Mouse (Mus musculus) limb, embryonic 12.5 days (tissue): ENCODE data around the gene Actn4. TPM values are rescaled to one million over a fixed set of nuclear protein-coding genes. Genes with fewer than 3 reads are reported as not detected.

Experiments
- ATAC-seq: fragments of 200-750 bp; cut with Nextera tagmentation; 2 replicates; pipeline ENCODE4 v1.8.0; 2017; ENCODE audit warnings: low read depth, moderate TSS enrichment; ENCODE audit not compliant: insufficient number of reproducible peaks, insufficient read depth, low FRiP score, low TSS enrichment
- H3K27ac ChIP-seq: fragments of 300-500 bp; sonication (generic); 2 replicates; pipeline ENCODE4 v1.5.1; 2016; ENCODE audit warnings: mild to moderate bottlenecking, moderate library complexity
- H3K27me3 ChIP-seq: fragments of 300-500 bp; sonication (generic); 2 replicates; pipeline ENCODE4 v1.6.1; 2016; ENCODE audit warnings: mild to moderate bottlenecking, moderate library complexity
- H3K36me3 ChIP-seq: fragments of 300-500 bp; sonication (generic); 2 replicates; pipeline ENCODE4 v1.6.1; 2016; ENCODE audit warnings: mild to moderate bottlenecking, moderate library complexity
- H3K4me1 ChIP-seq: fragments of 300-500 bp; sonication (generic); replicated peaks from 2 replicates; pipeline ENCODE4 v1.6.1; 2016
- H3K4me2 ChIP-seq: fragments of 300-500 bp; sonication (generic); 2 replicates; pipeline ENCODE4 v1.6.1; 2016; ENCODE audit warnings: mild to moderate bottlenecking, moderate library complexity
- H3K4me3 ChIP-seq: fragments of 300-500 bp; sonication (generic); replicated peaks from 2 replicates; pipeline ENCODE4 v1.5.1; 2016; ENCODE audit warnings: mild to moderate bottlenecking
- H3K9ac ChIP-seq: fragments of 300-500 bp; sonication (generic); replicated peaks from 2 replicates; pipeline ENCODE4 v1.6.1; 2016; ENCODE audit warnings: mild to moderate bottlenecking, moderate library complexity
- H3K9me3 ChIP-seq: fragments of 300-500 bp; sonication (generic); 2 replicates; pipeline ENCODE4 v1.6.1; 2016; ENCODE audit warnings: mild to moderate bottlenecking, moderate library complexity
- WGBS: fragments of 180-500 bp; shearing (Covaris S2); methylation state at CpG from one replicate; pipeline ENCODE4 v1.1.7; 2016; 5-methylcytosine and 5-hydroxymethylcytosine counted together
- polyA plus RNA-seq: library from polyadenylated mRNA; unstranded; fragments of >200 nt; fragmentation: Nextera tagmentation; extraction: Ambion mirVana; gene quantifications from 2 replicates; pipeline ENCODE4 v1.2.1, GENCODE M21; 2016

The Actn4 gene
- polyA plus RNA-seq: 269 and 283 TPM in 2 replicates

GRCm38 (mm10) chr7:28961927-28962670 lies at the start of gene Actn4:
Gene Actn4 (minus strand): TSS chr7:28962340.
- Histone ChIP-seq H3K27ac (peak within 1 kb of the TSS; percentile 91), H3K4me1 (peaks cover 43% of the 10 kb centered on the region), H3K36me3 (0 out of 2 replicates have a peak, but pooled peaks cover 3% of the 10 kb centered on the region), H3K4me2 (peak within 1 kb of the TSS; percentile 70), H3K27me3 (no peaks in the 10 kb centered on the region), H3K9ac (peak within 1 kb of the TSS; percentile 95), H3K9me3 (no peaks in the 10 kb centered on the region), H3K4me3 (peak within 1 kb of the TSS; percentile 98)
- peak; percentile 89 for ATAC-seq
- under 1% methylated on average over 76 of the region's 76 CpGs for WGBS

GRCm38 (mm10) chr7:29008714-29009113 lies 46.6 kb upstream of the Actn4 start:
- ATAC-seq: no peak
- Histone ChIP-seq H3K27ac (no peak overlapping the region), H3K4me3 (no peak overlapping the region), H3K27me3 (no peaks in the 10 kb centered on the region), H3K36me3 (0 out of 2 replicates have a peak, but pooled peaks cover under 1% of the 10 kb centered on the region), H3K9ac (no peak overlapping the region), H3K9me3 (no peaks in the 10 kb centered on the region), H3K4me2 (no peak overlapping the region), H3K4me1 (no peaks in the 10 kb centered on the region)
- WGBS: 83% methylated on average over 9 of the region's 9 CpGs

DNA sequence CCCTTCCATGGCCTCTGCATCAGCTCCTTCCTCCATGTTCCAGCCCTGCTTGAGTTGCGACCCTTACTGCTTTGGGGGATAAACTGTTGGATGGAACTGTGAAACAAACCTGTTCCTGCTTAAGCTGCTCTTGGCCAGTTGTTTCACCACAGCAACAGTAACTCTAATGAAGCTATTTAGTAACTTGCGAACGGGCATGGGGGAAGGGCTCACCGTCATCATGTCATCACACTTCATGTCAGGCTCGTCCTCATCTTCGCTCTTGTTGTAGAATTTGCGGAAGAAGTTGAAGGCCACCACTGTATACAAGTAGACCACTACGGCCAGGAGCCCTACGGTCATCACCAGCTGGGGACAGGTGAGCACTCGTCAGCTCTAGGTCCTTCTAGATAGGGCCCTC lies 46.0 kb upstream of the Actn4 start:
- Histone ChIP-seq H3K9me3 (no peaks in the 10 kb centered on the region), H3K4me3 (no peak overlapping the region), H3K9ac (no peak overlapping the region), H3K27ac (no peak overlapping the region), H3K27me3 (no peaks in the 10 kb centered on the region), H3K36me3 (0 out of 2 replicates have a peak, but pooled peaks cover 6% of the 10 kb centered on the region), H3K4me2 (no peak overlapping the region), H3K4me1 (no peaks in the 10 kb centered on the region)
- no peak for ATAC-seq
- WGBS: 94% methylated on average over 10 of the region's 10 CpGs

DNA sequence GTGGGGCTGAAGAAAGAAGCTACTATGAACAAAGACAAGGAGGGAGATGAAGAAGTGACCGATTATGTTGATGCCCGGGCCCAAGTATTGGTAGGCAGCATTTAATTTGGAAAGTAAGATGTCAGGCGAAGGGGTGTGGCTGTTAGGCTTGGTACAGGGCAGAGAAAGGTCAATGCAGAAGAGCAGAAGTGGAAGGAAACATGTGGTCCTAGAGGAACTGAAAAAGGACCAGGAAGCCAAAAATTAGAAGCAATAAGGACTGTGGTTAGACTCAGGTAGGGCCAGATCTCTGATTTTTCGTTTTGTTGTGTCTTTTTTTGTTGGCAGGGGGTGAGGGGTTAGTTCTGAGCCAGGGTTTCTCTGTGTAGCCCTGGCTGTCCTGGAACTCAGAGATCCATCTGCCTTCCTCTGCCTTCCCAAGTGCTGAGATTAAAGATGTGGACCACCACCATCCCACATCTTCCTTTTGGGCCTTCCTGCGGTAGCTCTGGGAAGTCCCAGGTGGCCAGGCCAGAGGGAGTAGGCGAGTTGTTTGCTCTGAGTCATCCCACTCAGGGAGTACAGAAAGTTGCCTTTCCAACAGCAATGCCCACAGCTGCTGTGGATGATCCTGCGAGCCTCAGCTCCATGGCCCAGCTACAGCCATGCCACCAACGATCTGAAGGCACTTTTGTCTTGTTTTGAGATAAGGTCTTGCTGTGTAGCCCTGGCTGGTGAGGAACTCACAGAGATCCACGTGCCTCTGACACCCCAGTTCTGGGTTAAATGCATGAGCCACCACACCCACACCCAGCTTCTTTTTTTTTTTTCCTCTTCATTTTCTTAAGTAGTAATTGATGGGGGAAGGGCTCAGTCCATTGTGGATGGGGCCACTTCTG lies 45.3 kb upstream of the Actn4 start:
- Histone ChIP-seq H3K9me3 (no peaks in the 10 kb centered on the region), H3K36me3 (0 out of 2 replicates have a peak, but pooled peaks cover 6% of the 10 kb centered on the region), H3K4me1 (no peaks in the 10 kb centered on the region), H3K9ac (no peak overlapping the region), H3K27ac (no peak overlapping the region), H3K4me2 (no peak overlapping the region), H3K27me3 (no peaks in the 10 kb centered on the region), H3K4me3 (no peak overlapping the region)
- ATAC-seq: no peak
- 80% methylated on average over 9 of the region's 9 CpGs for WGBS

DNA sequence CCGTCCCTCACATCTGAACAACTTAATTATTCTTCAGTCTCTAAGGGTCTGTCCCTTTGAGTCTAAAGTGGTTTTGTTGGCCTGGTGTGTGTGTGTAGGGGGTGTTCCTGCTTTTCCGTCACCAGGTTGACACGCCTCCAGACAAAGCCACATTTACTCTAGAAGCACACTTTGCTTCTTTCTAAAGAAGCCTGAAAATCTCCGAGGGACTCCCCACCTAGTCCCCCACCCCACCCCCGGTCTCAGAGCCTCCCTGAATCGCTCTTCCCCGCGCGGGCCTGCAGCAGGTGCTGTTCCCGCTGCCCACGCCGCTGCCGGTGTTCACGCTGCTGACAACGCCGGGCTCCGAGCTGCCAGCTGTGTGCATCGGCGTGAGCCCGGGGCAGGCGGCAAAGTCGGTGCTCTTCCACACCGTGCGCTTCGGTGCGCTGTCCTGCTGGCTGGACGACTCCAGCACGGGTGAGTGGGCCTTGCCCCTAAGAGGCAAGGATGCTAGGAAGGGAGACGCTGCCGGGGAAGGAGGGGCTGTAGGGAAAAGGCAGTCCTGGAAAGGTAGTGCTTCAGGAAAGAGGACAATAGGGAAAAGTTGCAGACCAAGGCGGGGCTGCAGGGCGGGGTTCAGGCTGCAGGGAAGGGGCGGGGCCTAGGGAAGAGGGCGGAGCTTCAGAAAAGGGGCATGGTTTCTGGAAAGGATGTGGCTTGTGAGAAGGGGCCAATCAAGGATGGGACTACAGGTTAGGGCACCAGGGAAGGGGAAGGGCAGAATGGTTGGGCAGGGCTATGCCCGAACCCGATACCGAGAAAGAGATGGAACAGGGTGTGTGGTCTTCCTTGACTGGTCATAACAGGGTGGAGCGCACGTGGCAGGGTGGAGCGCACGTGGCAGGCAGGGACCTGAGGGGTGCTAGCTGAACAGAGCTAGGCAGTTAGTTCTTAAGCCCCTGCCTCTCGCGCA lies 38.8 kb upstream of the Actn4 start:
- 6% methylated on average over 43 of the region's 43 CpGs for WGBS
- peak overlapping the region; percentile 56 for H3K4me3 ChIP-seq
- peak overlapping the region; percentile 88 for H3K4me2 ChIP-seq
- 0 out of 2 replicates have a peak, but pooled peaks cover 6% of the 10 kb centered on the region for H3K36me3 ChIP-seq
- peak overlapping the region; percentile 83 for H3K9ac ChIP-seq
- ATAC-seq: peak; percentile 69
- no peaks in the 10 kb centered on the region for H3K27me3 ChIP-seq
- H3K27ac ChIP-seq: peak overlapping the region; percentile 87
- no peaks in the 10 kb centered on the region for H3K4me1 ChIP-seq
- peaks cover 5% of the 10 kb centered on the region; the same call in 1 of the 2 replicates for H3K9me3 ChIP-seq

- Histone ChIP-seq H3K27me3 (no peaks in the 10 kb centered on the region), H3K4me1 (no peaks in the 10 kb centered on the region), H3K36me3 (no peaks in the 10 kb centered on the region), H3K9ac (no peak overlapping the region), H3K4me2 (no peak overlapping the region), H3K4me3 (no peak overlapping the region), H3K27ac (no peak overlapping the region), H3K9me3 (peaks cover 6% of the 10 kb centered on the region; the same call in 1 of the 2 replicates)
- ATAC-seq: no peak
- 80% methylated on average over 3 of the region's 3 CpGs for WGBS
Measured at GRCm38 (mm10) chr7:28993402-28993801, 31.3 kb upstream of the Actn4 start.

DNA sequence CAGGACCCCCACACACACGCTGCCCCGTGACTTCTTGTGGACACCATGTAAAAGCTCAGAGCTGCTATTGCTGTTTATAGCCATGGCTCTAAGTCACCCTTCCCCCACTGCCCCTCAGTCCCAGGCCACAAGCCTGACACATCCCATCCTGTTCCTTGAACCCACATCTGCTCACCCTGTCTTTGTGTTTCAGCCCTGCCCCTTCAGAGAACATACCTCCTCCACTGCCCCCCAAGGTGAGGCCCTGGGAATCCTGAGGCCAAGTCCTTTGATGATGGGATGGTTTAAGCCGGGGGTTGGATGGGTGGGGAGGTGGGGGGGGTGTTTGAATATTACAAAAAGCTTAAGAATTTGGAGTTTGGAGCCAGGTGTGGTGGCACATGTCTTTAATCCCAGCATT lies 30.9 kb upstream of the Actn4 start:
- 80% methylated on average over 3 of the region's 3 CpGs for WGBS

DNA sequence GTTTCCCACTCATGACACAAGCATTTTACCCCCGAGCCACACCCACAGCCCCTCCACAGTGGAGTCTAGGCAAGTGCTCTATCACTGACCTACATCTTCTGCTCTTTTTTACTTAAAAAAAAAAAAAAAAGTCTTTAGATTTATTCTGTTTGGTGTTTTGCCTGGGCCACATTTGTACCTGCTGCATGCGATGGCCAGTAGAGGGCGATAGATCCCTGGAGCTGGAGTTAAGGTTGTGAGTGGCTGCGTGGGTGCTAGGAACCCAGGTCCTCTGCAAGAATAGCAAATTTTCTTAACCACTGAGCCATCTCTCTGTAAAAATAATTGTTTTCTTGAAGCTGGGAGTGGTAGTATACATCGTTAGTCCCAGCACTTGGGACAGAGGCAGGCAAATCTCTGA lies 29.5 kb upstream of the Actn4 start:
- Histone ChIP-seq H3K4me2 (no peak overlapping the region), H3K4me1 (no peaks in the 10 kb centered on the region), H3K4me3 (no peak overlapping the region), H3K36me3 (no peaks in the 10 kb centered on the region), H3K27me3 (no peaks in the 10 kb centered on the region), H3K9me3 (peaks cover 6% of the 10 kb centered on the region; the same call in 1 of the 2 replicates), H3K9ac (no peak overlapping the region), H3K27ac (no peak overlapping the region)
- ATAC-seq: no peak
- WGBS: 69% methylated on average over 5 of the region's 5 CpGs

More for the DNA sequence above, 30.9 kb upstream of the Actn4 start:
- H3K9me3 ChIP-seq: peaks cover 6% of the 10 kb centered on the region; the same call in 1 of the 2 replicates
- no peaks in the 10 kb centered on the region for H3K36me3 ChIP-seq
- no peaks in the 10 kb centered on the region for H3K4me1 ChIP-seq
- H3K27ac ChIP-seq: no peak overlapping the region
- no peak overlapping the region for H3K4me3 ChIP-seq
- no peaks in the 10 kb centered on the region for H3K27me3 ChIP-seq
- ATAC-seq: no peak
- no peak overlapping the region for H3K9ac ChIP-seq
- H3K4me2 ChIP-seq: no peak overlapping the region

DNA sequence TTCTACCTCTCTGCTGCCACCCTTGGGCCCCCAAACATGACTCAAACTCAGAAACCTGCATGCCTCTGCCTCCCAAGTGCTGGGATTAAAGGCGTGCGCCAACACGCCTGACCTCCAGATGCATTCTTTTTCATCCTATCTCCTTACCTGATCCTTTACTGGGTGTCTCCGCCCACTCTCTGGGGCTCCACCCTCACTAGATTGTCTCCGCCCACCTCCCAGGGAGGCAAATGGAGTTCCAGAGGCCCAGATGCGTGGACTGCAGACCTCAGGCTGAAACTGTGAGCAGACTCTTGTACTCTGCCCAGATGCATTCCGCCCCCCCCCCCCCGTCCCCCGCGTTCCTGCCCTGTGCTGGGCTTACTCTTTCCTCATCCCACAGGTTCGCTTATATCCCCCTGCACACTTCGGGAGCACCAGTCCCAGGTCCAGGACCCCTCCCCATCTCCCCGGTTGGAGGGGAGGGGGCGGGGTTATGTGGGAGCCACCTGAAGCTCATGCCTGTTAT lies 28.7 kb upstream of the Actn4 start:
- Histone ChIP-seq H3K4me2 (no peak overlapping the region), H3K36me3 (no peaks in the 10 kb centered on the region), H3K4me1 (no peaks in the 10 kb centered on the region), H3K27ac (no peak overlapping the region), H3K9me3 (peaks cover 6% of the 10 kb centered on the region; the same call in 1 of the 2 replicates), H3K4me3 (no peak overlapping the region), H3K27me3 (no peaks in the 10 kb centered on the region), H3K9ac (no peak overlapping the region)
- ATAC-seq: no peak
- 53% methylated on average over 14 of the region's 14 CpGs for WGBS

GRCm38 (mm10) chr7:28985207-28985606 lies 23.1 kb upstream of the Actn4 start:
- no peaks in the 10 kb centered on the region for H3K9me3 ChIP-seq
- peaks cover 21% of the 10 kb centered on the region for H3K4me1 ChIP-seq
- no peak overlapping the region for H3K27ac ChIP-seq
- no peak overlapping the region for H3K4me3 ChIP-seq
- H3K36me3 ChIP-seq: 0 out of 2 replicates have a peak, but pooled peaks cover 2% of the 10 kb centered on the region
- H3K9ac ChIP-seq: no peak overlapping the region
- no peaks in the 10 kb centered on the region for H3K27me3 ChIP-seq
- 91% methylated on average over 7 of the region's 7 CpGs for WGBS
- ATAC-seq: no peak
- no peak overlapping the region for H3K4me2 ChIP-seq
